Mouse (Mus musculus) hindbrain, embryonic 10.5 days (tissue): ENCODE data around the gene Slco3a1. TPM values are rescaled to one million over a fixed set of nuclear protein-coding genes. Genes with fewer than 3 reads are reported as not detected.

Experiments
- DNase-seq: peaks from one replicate; pipeline ENCODE4 v3.0.0-alpha.2; 2017; ENCODE audit warnings: low spot score
- H3K27ac ChIP-seq: fragments of 300-500 bp; sonication (generic); 2 replicates; pipeline ENCODE4 v1.5.1; 2016; ENCODE audit warnings: mild to moderate bottlenecking, moderate library complexity
- H3K27me3 ChIP-seq: fragments of 300-500 bp; sonication (generic); 2 replicates; pipeline ENCODE4 v1.6.1; 2016; ENCODE audit warnings: mild to moderate bottlenecking; ENCODE audit not compliant: poor library complexity, insufficient read depth, severe bottlenecking
- H3K36me3 ChIP-seq: fragments of 300-500 bp; sonication (generic); 2 replicates; pipeline ENCODE4 v1.6.1; 2016; ENCODE audit warnings: mild to moderate bottlenecking, moderate library complexity
- H3K4me1 ChIP-seq: fragments of 300-500 bp; sonication (generic); replicated peaks from 2 replicates; pipeline ENCODE4 v1.6.1; 2016; ENCODE audit warnings: mild to moderate bottlenecking
- H3K4me3 ChIP-seq: fragments of 300-500 bp; sonication (generic); 2 replicates; pipeline ENCODE4 v1.5.1; 2016; ENCODE audit warnings: mild to moderate bottlenecking, moderate library complexity
- H3K9me3 ChIP-seq: fragments of 300-500 bp; sonication (generic); 2 replicates; pipeline ENCODE4 v1.6.1; 2016; ENCODE audit warnings: mild to moderate bottlenecking, moderate library complexity
- WGBS: fragments of 180-500 bp; shearing (Covaris S2); methylation state at CpG from one replicate; pipeline ENCODE4 v1.1.7; 2016; 5-methylcytosine and 5-hydroxymethylcytosine counted together
- polyA plus RNA-seq: library from polyadenylated mRNA; unstranded; fragments of >200 nt; fragmentation: Nextera tagmentation; extraction: Ambion mirVana; gene quantifications from 2 replicates; pipeline ENCODE4 v1.2.1, GENCODE M21; 2016

Gene Slco3a1
- 8.7 and 10.1 TPM in 2 replicates for polyA plus RNA-seq

- peak; percentile 85 for DNase-seq
- Histone ChIP-seq H3K4me3 (peak within 1 kb of the TSS; percentile 80), H3K36me3 (no peaks in the 10 kb centered on the region), H3K27ac (peak within 1 kb of the TSS; percentile 93), H3K27me3 (peaks cover 38% of the 10 kb centered on the region), H3K4me1 (peaks cover 53% of the 10 kb centered on the region), H3K9me3 (no peaks in the 10 kb centered on the region)
- WGBS = 1% methylated on average over 61 of the region's 66 CpGs
Measured at GRCm38 (mm10) chr7:74554608-74555311, at the start of gene Slco3a1. Slco3a1 (minus strand) TSS chr7:74554780.

- H3K27ac ChIP-seq = no peak overlapping the region
- H3K4me3 ChIP-seq = no peak overlapping the region
- H3K27me3 ChIP-seq = no peaks in the 10 kb centered on the region
- no peak for DNase-seq
- H3K9me3 ChIP-seq = no peaks in the 10 kb centered on the region
- WGBS = 94% methylated on average over 5 of the region's 5 CpGs
- H3K4me1 ChIP-seq = no peaks in the 10 kb centered on the region
- H3K36me3 ChIP-seq = no peaks in the 10 kb centered on the region
Measured at GRCm38 (mm10) chr7:74600996-74601395, 46.4 kb upstream of the Slco3a1 start.

- Histone ChIP-seq H3K36me3 (no peaks in the 10 kb centered on the region), H3K27ac (no peak overlapping the region), H3K4me1 (no peaks in the 10 kb centered on the region), H3K27me3 (no peaks in the 10 kb centered on the region), H3K9me3 (no peaks in the 10 kb centered on the region), H3K4me3 (no peak overlapping the region)
- no peak for DNase-seq
- WGBS = 83% methylated on average over 1 of the region's 1 CpGs
Measured at GRCm38 (mm10) chr7:74579411-74579810, 24.8 kb upstream of the Slco3a1 start.

- no peaks in the 10 kb centered on the region for H3K36me3 ChIP-seq
- H3K27ac ChIP-seq = no peak overlapping the region
- H3K9me3 ChIP-seq = no peaks in the 10 kb centered on the region
- H3K4me3 ChIP-seq = no peak overlapping the region
- H3K4me1 ChIP-seq = no peaks in the 10 kb centered on the region
- WGBS = 76% methylated on average over 3 of the region's 3 CpGs
- no peak for DNase-seq
- no peaks in the 10 kb centered on the region for H3K27me3 ChIP-seq
Measured at GRCm38 (mm10) chr7:74575678-74576077, 21.1 kb upstream of the Slco3a1 start.

GRCm38 (mm10) chr7:74555416-74555815 lies 836 bp upstream of the Slco3a1 start:
- peak; percentile 76 for DNase-seq
- Histone ChIP-seq H3K9me3 (no peaks in the 10 kb centered on the region), H3K27me3 (peaks cover 38% of the 10 kb centered on the region), H3K4me1 (peaks cover 50% of the 10 kb centered on the region), H3K27ac (no peak overlapping the region; the same call in 1 of the 2 replicates), H3K36me3 (no peaks in the 10 kb centered on the region), H3K4me3 (peak overlapping the region; percentile 80)
- WGBS = 14% methylated on average over 6 of the region's 6 CpGs

- H3K27me3 ChIP-seq = peaks cover 38% of the 10 kb centered on the region
- no peaks in the 10 kb centered on the region for H3K9me3 ChIP-seq
- peak overlapping the region; percentile 80 for H3K4me3 ChIP-seq
- DNase-seq = peak; percentile 64
- peaks cover 58% of the 10 kb centered on the region for H3K4me1 ChIP-seq
- H3K36me3 ChIP-seq = no peaks in the 10 kb centered on the region
- peak overlapping the region; percentile 93 for H3K27ac ChIP-seq
- WGBS = under 1% methylated on average over 46 of the region's 46 CpGs
Measured at GRCm38 (mm10) chr7:74554041-74554561, 479 bp downstream of the Slco3a1 start.

- no peaks in the 10 kb centered on the region for H3K9me3 ChIP-seq
- no peak overlapping the region for H3K27ac ChIP-seq
- H3K27me3 ChIP-seq = peaks cover 38% of the 10 kb centered on the region
- no peak for DNase-seq
- peak overlapping the region; percentile 80 for H3K4me3 ChIP-seq
- peaks cover 58% of the 10 kb centered on the region for H3K4me1 ChIP-seq
- H3K36me3 ChIP-seq = no peaks in the 10 kb centered on the region
- WGBS = 47% methylated on average over 8 of the region's 8 CpGs
Measured at GRCm38 (mm10) chr7:74553111-74553650, 1.4 kb downstream of the Slco3a1 start.

GRCm38 (mm10) chr7:74552546-74552945 lies 2.0 kb downstream of the Slco3a1 start:
- WGBS = 65% methylated on average over 4 of the region's 4 CpGs
- no peak overlapping the region for H3K27ac ChIP-seq
- H3K4me3 ChIP-seq = peak overlapping the region; percentile 80

GRCm38 (mm10) chr7:74552000-74552358 lies 2.6 kb downstream of the Slco3a1 start:
- 28% methylated on average over 2 of the region's 2 CpGs for WGBS
- H3K27me3 ChIP-seq = peaks cover 38% of the 10 kb centered on the region
- DNase-seq = no peak

More at GRCm38 (mm10) chr7:74552546-74552945, 2.0 kb downstream of the Slco3a1 start:
- H3K4me1 ChIP-seq = peaks cover 58% of the 10 kb centered on the region
- H3K36me3 ChIP-seq = no peaks in the 10 kb centered on the region
- peaks cover 38% of the 10 kb centered on the region for H3K27me3 ChIP-seq
- H3K9me3 ChIP-seq = no peaks in the 10 kb centered on the region
- no peak for DNase-seq

GRCm38 (mm10) chr7:74551338-74551999 lies 3.1 kb downstream of the Slco3a1 start:
- H3K4me1 ChIP-seq = peaks cover 58% of the 10 kb centered on the region
- no peaks in the 10 kb centered on the region for H3K9me3 ChIP-seq
- 80% methylated on average over 9 of the region's 9 CpGs for WGBS
- peaks cover 36% of the 10 kb centered on the region for H3K27me3 ChIP-seq
- H3K4me3 ChIP-seq = no peak overlapping the region
- no peak overlapping the region for H3K27ac ChIP-seq
- H3K36me3 ChIP-seq = no peaks in the 10 kb centered on the region
- DNase-seq = no peak

More at GRCm38 (mm10) chr7:74552000-74552358, 2.6 kb downstream of the Slco3a1 start:
- Histone ChIP-seq H3K4me1 (peaks cover 58% of the 10 kb centered on the region), H3K36me3 (no peaks in the 10 kb centered on the region), H3K9me3 (no peaks in the 10 kb centered on the region), H3K4me3 (peak overlapping the region; percentile 29), H3K27ac (no peak overlapping the region)

GRCm38 (mm10) chr7:74549686-74550085 lies 4.9 kb downstream of the Slco3a1 start:
- peaks cover 31% of the 10 kb centered on the region for H3K27me3 ChIP-seq
- no peaks in the 10 kb centered on the region for H3K36me3 ChIP-seq
- 24% methylated on average over 6 of the region's 6 CpGs for WGBS
- H3K4me1 ChIP-seq = peaks cover 45% of the 10 kb centered on the region
- no peaks in the 10 kb centered on the region for H3K9me3 ChIP-seq
- no peak overlapping the region for H3K4me3 ChIP-seq
- DNase-seq = no peak
- no peak overlapping the region for H3K27ac ChIP-seq

- Histone ChIP-seq H3K27ac (no peak overlapping the region), H3K4me1 (peaks cover 40% of the 10 kb centered on the region), H3K27me3 (peaks cover 30% of the 10 kb centered on the region), H3K9me3 (no peaks in the 10 kb centered on the region), H3K36me3 (no peaks in the 10 kb centered on the region), H3K4me3 (no peak overlapping the region)
- DNase-seq = no peak
- 85% methylated on average over 6 of the region's 6 CpGs for WGBS
Measured at GRCm38 (mm10) chr7:74549013-74549582, 5.5 kb downstream of the Slco3a1 start.
